Mouse (Mus musculus): ENCODE results near the gene Epas1.

Epas1 gene

DNA sequence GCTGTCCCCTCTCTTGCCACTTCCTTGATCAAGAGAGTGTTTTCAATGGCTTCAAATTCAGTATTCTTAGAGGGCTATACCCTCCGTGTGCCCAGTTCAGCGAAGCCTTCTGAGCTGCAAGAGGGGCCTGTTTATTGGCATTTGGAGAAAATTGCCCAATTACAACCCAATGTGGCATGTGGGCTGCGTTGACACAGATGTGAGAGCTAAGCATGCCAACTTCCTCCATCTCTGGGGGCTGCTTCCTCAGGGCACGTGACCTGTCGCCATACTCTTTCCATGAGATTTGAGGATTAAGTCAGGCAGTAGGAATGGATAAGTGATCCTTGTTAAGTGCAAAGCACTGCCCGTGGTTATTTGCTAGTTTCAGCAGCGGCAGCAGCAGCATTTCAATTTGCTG is 34.3 kb downstream of the Epas1 start:
- no peak for DNase-seq (ENCODE audit: low spot score in 2 of 2)

DNA sequence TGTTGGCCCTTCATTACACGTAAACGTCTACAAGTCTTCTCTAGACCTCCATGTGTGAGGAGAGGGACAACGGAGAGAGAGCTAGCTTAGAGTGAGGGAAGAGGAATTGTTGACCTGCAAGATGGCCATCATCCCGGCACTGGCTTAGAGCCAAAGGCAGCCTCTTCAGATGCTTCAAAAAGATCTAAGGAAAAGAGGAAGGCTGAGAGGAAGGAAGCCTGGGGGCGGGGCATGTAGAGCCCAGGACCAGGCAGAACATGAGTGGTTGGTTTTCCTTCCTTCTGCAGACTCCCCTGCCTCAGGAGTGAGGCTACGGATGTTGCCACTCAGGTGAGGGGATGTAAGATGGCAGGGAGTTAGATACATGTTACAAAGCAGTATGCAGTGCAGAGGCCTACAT is 34.8 kb downstream of the Epas1 start:
- DNase-seq (ENCODE audit: low spot score in 2 of 2): no peak

DNA sequence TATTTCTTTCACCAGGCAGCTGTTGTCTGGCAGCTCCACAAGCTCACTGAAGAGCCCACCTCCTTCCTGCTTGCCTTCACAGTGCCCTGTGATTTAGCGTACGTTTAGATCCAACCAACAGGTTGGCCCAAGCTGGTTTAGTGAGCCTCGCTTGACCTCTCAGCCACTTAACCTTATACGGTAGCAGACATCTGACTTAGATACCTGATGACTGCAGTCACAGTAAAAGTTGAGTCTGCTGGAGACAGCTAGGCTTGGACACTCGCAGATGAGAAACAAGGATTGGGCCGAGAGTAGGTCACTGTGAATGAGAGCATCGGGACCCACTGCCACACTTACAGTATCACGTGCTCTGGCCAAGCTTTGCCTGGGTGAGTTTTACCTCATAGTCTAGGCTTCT is 38.4 kb downstream of the Epas1 start:
- no peak for DNase-seq (ENCODE audit: low spot score in 2 of 2)

DNA sequence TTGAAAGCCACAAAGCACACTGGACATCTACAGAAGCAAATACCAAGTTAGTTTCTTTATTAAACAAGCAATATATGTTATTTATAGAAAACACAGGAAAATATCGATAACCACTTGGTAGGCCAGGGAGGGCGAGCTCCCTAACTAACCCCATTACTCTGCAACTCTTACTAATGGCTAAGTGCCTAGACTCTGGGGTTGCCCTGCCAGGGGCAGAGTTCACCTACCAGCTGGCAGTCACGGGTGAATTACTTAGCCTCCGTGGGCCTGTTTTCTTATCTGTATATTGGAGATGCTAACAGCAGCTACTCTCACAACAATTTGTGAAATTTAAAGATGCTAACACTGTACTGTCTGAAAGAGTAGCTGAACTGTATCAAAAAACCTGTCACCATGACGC is 42.3 kb downstream of the Epas1 start:
- DNase-seq (ENCODE audit: low spot score in 2 of 2): no peak

DNA sequence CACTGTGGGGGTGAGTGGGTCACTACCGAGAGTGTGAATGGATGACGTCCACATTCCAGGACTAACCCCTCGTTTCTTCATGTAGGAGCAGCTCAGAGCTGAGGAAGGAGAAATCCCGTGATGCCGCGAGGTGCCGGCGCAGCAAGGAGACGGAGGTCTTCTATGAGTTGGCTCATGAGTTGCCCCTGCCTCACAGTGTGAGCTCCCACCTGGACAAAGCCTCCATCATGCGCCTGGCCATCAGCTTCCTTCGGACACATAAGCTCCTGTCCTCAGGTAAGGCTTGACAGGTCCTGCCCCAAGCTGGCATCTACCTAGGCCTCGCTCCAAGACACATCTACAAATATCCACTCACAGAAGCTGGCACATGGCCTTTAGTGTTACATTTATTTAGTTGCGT is 43.5 kb downstream of the Epas1 start:
- no peak for DNase-seq (ENCODE audit: low spot score in 2 of 2)

DNA sequence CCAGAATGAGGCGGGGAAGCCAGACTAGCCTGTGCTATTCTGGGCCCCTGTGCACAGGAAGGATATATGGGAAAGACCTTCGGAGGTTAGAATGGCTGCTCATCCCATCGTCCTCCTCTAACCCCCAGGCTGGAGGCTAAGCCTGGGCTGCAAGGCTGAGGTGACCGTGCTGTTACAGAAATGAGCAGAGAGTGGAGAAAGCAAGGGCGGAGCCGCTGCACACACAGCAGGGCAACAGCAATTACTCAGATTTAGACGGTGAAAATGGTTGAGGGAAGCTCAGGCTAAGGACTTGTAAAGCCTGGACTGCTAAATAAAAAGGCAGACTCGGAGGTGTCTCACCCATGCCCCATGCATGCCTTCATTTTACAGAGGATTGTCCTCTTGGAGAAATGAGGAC is 45.0 kb downstream of the Epas1 start:
- no peak for DNase-seq (ENCODE audit: low spot score in 2 of 2)

DNA sequence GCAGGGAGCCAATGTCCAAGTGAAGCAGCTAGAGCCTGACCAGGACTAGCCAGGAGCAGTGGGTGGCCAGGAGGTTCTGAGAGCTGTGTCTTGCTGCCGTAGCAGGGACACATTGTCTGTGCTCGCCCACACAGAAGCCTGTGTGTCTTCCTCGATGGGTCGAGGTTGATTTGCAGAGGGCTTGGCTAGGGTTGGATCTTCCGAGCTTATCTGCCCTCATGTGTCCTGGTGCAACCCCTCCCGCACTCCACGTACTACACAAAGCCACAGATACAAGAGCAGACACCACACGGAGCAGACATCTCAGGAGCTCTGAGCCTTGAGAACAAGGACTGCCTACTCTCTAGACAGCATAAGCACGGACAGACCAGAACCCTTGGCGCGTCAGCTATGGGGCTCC is 45.5 kb downstream of the Epas1 start:
- DNase-seq (ENCODE audit: low spot score in 2 of 2): no peak

DNA sequence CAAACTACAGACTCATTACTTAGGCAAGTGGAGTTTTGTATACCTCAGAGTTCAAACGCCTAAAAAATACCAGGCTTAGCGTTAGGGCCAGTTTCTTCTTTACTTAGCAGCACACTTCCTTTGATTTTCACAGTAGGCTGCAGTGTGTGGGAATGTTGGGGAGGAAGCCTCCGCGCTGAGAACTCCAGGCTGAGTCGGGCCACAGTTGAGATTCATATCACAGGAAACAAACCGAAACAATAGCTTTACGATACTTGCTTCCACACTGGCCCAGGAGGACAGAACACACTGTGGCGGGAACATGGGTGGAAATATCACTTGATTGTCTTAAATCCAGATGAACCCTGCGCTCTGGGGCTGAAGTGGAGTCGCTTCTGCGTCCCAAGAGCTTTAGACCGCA is 47.0 kb downstream of the Epas1 start:
- DNase-seq (ENCODE audit: low spot score in 2 of 2): peak; percentile 58 to 75

DNA sequence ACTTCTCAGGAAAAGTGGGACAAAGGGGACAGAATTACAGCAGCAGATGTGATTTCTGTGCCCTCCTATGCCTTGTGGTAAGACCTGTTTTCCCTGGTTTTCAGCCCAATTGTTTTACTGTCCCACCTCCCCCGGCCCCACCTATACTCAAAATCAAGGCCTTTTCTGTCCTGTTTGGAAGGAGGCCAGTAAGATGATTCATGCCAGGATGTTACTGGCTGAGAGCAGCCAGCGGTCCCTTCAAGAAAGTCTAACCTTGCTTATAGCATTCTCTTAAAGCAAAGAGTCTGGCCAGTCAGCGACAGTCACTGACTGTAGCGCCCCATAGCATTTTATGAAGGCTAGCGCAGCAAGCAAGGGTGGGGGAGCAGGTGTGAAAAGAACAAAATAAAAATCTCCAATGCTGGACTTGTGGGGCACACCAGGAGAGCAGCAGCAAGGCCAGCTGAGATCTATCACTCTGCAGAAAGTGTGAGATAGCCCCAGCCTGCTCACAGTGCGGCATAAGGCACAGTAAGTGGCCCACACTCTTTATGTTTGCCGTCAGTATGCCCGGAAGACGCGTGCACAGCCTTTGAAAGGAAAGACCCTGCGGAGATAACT is 47.8 kb downstream of the Epas1 start:
- peak; percentile 54 to 65 for DNase-seq (ENCODE audit: low spot score in 2 of 2)

DNA sequence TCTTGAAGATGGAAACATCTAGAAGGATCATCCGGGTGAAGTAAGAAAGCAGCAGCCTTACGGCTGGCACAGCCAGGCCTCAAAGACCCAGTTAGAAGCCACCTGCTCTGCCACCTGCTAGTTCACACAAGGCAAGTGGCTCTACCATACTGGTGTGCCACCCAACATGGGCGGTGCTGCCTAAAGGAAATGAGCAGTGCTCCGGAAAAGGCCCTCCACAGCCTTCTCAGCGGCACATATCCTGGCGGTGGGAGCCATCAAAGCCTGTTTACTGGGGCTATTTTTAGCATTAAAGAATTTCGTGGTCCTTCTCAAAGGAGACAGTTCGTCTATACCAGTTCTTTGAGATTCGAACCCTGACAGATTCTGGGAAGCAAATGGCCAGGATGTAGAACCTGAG is 48.4 kb downstream of the Epas1 start:
- DNase-seq (ENCODE audit: low spot score in 2 of 2): peak; percentile 54 to 68

DNA sequence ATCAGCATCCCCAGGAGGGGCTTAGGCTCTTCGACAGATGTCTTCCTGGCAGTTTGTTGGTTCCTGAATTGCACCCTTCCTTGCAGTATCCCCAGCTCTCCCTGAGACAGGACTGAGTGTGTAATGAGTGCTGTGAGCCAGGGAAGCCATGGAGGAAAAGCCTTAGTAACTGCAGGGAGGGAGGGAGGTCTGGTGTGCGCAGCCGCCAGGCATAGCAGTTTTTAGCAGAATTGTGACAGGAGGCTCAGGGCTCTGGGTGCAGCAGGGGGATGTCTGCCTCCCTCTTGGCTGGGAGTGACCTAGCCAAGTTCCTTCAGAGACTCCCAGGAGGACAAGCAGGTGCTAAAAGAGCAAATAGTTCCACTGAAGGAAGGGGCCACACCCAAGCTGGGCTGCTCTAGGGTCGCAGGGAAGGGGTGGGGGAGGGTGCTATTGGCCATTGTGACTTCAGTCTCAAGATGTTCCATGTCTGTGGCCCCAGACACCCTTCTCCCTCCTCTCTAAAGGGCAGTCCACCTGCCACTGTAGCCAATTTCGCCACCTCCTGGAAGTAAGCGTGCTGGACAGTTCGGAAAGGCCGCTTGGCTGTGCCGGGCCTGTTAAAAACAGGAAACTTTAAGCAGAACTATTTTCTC is 49.0 kb downstream of the Epas1 start:
- DNase-seq (ENCODE audit: low spot score in 2 of 2): peak; percentile 78 to 93

DNA sequence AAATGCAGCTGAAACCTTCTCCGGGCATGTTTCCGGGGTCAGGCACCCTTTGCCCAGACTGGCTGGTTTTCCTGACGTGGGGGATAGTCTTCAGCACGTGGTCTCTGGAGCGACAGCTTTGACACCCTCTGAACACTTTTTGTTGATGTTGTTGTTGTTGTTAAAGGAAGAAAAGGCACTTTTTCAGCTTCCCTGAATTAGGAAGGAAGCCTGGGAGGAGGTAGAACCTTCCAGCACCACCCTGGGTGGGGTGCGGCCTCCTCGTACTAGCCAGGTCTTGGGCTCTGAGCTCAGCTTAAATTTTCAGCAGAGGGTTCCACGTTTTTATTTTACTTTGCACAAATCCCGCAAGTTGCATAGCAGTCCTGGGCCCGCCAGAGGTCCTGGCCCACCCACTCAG is 49.6 kb downstream of the Epas1 start:
- peak; percentile 30 to 61 for DNase-seq (ENCODE audit: low spot score in 2 of 2)

DNA sequence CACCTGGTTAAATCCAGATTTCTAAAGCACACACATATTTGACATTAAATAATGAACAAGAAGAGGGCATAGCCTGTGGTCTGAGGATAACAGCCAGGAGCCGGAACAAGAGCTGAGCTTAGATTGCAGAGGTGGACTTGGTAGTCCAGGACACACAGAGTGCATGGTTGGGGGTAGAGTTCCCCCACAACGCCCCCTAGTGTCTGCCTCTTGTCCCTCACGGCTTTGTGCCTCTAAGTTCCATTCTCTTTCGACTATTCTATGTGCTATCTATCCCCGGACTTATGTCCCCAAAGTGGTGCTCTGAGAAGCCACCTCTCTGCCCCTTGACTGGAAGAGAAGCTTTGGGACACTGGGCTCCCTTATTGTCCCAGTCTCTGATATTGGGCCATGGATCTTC is 50.2 kb downstream of the Epas1 start:
- no peak for DNase-seq (ENCODE audit: low spot score in 2 of 2)

DNA sequence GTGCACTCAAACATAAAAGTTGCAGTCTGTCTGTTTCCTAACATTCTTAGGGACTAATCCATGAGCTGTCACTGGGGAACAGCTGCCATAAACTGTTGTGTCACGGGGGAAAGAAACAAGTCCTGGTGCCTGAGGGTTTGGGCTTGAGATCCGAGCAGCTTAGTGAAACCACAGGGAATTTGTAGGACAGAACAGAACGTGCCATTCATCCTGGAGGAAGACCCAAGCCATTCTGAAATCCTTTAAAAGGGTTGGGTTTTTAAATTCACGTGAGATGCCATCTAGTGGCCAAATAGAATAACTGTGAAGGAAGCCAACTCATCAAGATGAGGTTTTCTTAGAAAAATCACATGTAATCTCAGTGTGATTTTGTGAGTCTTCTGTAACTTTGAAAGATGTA is 58.5 kb downstream of the Epas1 start:
- peak; percentile 26 to 54 for DNase-seq (ENCODE audit: low spot score in 2 of 2)

DNA sequence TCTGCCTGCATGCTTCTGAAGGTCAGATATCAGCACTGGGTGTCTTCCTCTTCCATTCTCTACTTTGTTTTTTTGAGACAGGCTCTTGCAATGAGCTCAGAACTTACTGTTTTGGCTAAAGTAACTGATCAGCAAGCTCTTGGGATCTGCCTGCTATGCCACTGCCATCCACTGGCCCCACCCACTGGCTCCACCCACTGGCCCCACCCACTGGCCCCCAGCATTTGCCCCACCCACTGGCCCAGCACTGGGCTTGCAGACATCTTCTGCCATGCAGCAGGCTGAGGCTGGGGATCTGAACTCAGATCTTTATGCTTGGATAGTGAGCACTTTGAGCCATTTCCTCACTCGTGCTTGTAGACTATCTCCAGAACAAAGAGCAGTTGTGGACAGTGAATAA is 60.8 kb downstream of the Epas1 start:
- DNase-seq (ENCODE audit: low spot score in 2 of 2): no peak

DNA sequence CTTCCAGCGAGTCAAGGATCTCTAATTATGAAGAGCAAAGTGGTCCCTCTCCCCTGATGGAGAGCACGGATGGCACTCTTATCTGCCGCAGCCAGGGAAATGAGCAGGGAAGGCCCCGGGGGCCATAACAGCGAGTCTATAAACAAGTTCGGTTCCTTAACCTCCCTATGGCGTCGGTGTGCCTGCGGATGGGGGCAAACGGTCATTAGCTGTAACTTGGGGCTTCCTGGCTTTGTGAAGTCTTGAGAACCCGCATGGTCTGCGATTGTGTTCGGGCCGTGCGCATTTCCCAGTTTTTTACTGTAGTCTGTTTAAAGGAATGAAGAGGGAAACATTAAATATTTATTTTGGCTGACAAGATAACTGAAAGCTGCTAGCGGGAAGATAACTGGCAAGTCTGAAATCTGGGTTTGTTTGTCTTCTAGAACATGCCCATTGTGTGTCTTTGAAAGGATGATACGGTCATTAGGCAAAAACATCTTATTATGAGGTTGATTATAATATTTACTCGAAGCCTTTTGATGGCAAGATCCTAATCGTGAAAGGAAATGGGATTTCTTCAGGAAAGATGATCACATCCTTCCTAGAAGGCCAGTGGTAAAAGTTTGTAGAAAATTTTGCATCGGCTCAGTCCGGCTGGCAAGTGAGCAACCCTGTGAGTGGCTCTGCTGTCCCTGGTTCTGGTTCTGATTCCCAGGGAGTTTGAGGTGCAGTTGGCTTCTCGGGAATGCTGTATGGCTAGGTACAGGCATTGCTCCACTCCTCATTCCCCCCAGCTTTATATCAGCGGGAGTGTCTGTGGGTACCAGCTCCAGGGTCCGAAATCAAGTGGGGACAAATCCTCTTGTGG is 61.7 kb downstream of the Epas1 start:
- no peak for DNase-seq (ENCODE audit: low spot score in 2 of 2)

DNA sequence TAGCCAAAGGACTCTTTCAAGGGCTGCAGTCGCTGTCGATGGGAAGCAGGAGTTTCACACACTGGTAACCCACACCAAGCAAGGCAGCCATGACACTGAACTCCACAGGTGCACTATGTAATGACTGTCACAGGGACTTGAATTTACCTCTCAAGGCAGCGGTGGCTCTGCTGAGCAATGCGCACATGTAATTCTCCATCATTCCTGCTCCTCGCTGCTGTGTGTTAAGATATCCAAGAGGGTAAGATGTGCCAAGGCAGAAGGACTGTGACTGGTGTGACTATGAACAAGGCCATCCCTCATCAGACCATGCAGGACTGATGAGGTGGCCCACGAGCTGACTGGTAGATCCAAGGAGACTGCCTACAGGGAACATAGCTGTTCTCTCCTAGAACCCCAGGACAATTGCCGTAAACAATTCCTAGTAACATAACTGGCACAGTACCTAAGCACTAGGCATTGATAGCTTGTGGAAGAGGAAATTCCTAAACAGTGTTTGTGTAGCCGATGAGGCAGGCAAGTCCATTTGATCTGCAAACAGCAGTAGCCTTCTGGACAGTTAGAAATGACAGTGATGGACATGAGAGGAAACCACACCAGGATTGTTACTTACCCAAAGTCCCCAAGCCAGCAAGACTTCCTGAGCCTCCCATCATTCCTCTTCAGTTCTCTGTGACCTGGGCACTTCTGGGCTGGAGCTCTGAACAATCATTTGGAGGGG is 68.7 kb downstream of the Epas1 start:
- DNase-seq (ENCODE audit: low spot score in 2 of 2): no peak

DNA sequence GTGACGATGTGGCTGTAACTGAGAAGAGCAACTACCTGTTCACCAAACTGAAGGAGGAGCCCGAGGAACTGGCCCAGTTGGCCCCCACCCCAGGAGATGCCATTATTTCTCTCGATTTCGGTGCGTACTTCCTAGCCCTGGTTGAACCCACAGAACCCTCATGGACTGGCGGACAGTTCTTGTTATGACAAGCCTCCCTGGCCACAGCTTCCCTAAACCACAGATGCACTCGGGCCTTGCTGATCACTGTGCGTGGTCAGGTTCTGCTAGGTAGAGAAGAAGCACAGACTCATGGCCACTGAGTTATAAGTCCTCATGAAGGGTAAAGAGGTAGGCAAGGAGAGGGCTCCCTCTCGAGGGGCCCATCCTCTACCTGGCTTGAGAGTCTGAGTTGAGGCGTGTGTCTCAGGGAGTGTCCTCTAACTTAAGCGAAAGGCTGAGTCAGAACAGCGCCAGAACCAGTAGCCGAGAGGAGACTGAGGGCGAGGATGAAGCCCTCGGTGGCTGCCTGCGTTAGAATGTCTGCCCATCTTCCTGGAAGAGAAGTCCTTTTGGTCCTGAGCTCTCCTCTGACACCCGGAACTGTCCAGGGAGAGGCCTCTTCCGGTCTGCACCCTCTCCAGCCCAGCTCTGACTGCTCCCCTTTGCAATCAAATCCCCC is 71.1 kb downstream of the Epas1 start:
- no peak for DNase-seq (ENCODE audit: low spot score in 2 of 2)

DNA sequence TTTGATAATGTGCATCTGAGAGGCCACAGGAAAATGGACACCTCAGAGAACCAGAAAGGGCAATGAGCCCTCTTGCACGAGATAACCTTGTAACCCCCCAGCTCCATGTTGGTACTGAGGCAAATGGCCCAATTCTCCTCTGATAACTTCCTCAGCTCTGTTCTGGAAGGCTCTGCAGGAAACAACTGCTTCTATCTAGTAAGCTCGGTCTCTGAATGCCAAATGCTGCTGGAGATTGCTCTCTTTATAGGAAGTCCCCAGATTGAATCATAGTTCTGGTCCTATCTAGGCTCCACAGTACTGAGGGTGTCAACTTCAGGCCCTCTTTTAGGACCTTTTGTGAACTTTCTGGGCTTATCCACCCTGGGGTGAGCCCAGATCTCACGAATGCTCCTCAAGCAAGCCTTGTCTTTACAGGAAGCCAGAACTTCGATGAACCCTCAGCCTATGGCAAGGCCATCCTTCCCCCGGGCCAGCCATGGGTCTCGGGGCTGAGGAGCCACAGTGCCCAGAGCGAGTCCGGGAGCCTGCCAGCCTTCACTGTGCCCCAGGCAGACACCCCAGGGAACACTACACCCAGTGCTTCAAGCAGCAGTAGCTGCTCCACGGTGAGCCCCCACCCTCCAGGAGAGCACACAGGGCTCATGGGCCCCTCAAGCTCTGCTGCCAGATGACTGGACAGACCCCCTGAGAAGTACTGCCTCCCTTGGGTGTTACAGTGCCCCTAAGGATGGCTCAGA is 71.8 kb downstream of the Epas1 start:
- no peak for DNase-seq (ENCODE audit: low spot score in 2 of 2)

DNA sequence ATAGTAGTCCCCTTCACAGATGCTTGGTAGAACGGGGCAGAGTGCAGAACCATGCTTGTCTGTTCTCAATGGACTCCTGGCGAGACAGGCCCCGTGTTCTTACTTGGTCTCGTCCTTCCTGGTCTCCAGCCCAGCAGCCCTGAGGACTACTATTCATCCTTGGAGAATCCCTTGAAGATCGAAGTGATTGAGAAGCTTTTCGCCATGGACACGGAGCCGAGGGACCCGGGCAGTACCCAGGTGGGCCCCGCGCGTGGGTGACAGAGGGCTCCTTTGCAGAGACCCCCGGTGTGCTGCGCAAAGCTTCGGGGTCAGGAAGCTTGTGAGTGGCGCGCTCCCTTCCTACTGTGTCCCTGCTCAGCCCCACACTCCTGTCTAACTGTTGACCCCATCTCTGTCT is 72.9 kb downstream of the Epas1 start:
- DNase-seq (ENCODE audit: low spot score in 2 of 2): no peak

Measured in heart, adult 9 months (tissue).